Mouse (Mus musculus) gastrocnemius, postnatal 25 days (tissue): ENCODE measurements at regions not wholly inside any gene's neighbourhood (a gene's known extent, or its start where the extent isn't known, plus 50 kb on each side); places are given as distances from the start of the nearest gene placed in this dataset.

ENCODE experiments used
- DNase-seq: peaks from one replicate; pipeline ENCODE4 v3.0.0; 2022

GRCm38 (mm10) chr1:127009699-127010098, 179.1 kb upstream of the Nckap5 start:
- DNase-seq, result no peak

- DNase-seq, result no peak
Observed at GRCm38 (mm10) chr1:127001700-127002099, 171.1 kb upstream of the Nckap5 start.

- no peak for DNase-seq
Observed at GRCm38 (mm10) chr1:126993061-126993640, 162.6 kb upstream of the Nckap5 start.

GRCm38 (mm10) chr1:126992441-126992840, 161.8 kb upstream of the Nckap5 start:
- DNase-seq, result no peak

GRCm38 (mm10) chr1:126982805-126983204, 152.2 kb upstream of the Nckap5 start:
- no peak for DNase-seq

GRCm38 (mm10) chr1:126980311-126980710, 149.7 kb upstream of the Nckap5 start:
- no peak for DNase-seq

GRCm38 (mm10) chr1:126973871-126974270, 143.3 kb upstream of the Nckap5 start:
- DNase-seq, result no peak

GRCm38 (mm10) chr1:126971777-126972421, 141.3 kb upstream of the Nckap5 start:
- no peak for DNase-seq

- DNase-seq, result no peak
Observed at GRCm38 (mm10) chr1:126971118-126971517, 140.5 kb upstream of the Nckap5 start.

GRCm38 (mm10) chr1:126966394-126966793, 135.8 kb upstream of the Nckap5 start:
- DNase-seq, result no peak

GRCm38 (mm10) chr1:126955839-126956720, 125.5 kb upstream of the Nckap5 start:
- no peak for DNase-seq

GRCm38 (mm10) chr1:126947860-126948259, 117.3 kb upstream of the Nckap5 start:
- no peak for DNase-seq

GRCm38 (mm10) chr1:126932658-126933057, 102.1 kb upstream of the Nckap5 start:
- DNase-seq, result no peak

GRCm38 (mm10) chr1:126931754-126932153, 101.2 kb upstream of the Nckap5 start:
- DNase-seq, result peak; percentile 30

GRCm38 (mm10) chr1:126931093-126931492, 100.5 kb upstream of the Nckap5 start:
- no peak for DNase-seq

GRCm38 (mm10) chr1:126930611-126931010, 100.0 kb upstream of the Nckap5 start:
- DNase-seq, result no peak

GRCm38 (mm10) chr1:126929666-126930065, 99.1 kb upstream of the Nckap5 start:
- no peak for DNase-seq

GRCm38 (mm10) chr1:126928186-126928585, 97.6 kb upstream of the Nckap5 start:
- no peak for DNase-seq

GRCm38 (mm10) chr1:126925150-126926035, 94.8 kb upstream of the Nckap5 start:
- DNase-seq, result peak; percentile 37

GRCm38 (mm10) chr1:126923981-126924380, 93.4 kb upstream of the Nckap5 start:
- DNase-seq, result no peak

GRCm38 (mm10) chr1:126922231-126922630, 91.6 kb upstream of the Nckap5 start:
- no peak for DNase-seq

GRCm38 (mm10) chr1:126918876-126919275, 88.3 kb upstream of the Nckap5 start:
- DNase-seq, result no peak
